Mouse (Mus musculus) urinary bladder, adult 2 months (tissue): ENCODE data around the gene Gm8229. TPM values are rescaled to one million over a fixed set of nuclear protein-coding genes. Genes with fewer than 3 reads are reported as not detected.
"Not testable (repeated sequence)": the region's sequence is repeated elsewhere in the genome, so short reads cannot be mapped to it uniquely, and the experiment has no call there.

ENCODE experiments used
- DNase-seq: peaks from one replicate; pipeline ENCODE4 v3.0.0; 2022; ENCODE audit warnings: low spot score
- polyA plus RNA-seq: library from polyadenylated mRNA; depleted of rRNA; stranded (reverse); fragments of >200 nt; gene quantifications from 2 replicates; pipeline ENCODE4 v1.2.3, GENCODE M21; 2012; rRNA removed

The Gm8229 gene
- polyA plus RNA-seq, result not detected in 2 replicates

DNA sequence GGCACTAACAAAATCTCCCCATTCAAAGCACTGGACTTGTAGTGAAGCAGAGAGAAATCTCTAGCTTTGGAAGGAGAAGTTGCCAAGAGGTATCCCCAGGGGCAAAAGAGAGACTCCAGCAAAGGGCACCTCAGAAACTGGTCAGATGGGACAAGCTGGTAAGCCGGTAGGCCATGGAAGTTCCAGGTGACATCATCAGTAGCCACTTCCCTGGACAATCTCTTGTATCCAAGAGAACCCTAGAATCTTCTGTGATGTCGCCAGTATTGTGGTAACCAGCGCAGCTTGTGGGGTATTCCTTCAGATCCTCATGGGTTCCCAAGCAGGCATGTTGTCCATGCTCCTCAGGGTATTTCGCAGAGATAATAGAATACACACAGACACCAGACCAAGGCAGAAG lies at the start of gene Gm8229:
Gm8229 (plus strand) TSS at position 301 of the 400 bp plus-strand sequence.
- not testable (repeated sequence) for DNase-seq

DNA sequence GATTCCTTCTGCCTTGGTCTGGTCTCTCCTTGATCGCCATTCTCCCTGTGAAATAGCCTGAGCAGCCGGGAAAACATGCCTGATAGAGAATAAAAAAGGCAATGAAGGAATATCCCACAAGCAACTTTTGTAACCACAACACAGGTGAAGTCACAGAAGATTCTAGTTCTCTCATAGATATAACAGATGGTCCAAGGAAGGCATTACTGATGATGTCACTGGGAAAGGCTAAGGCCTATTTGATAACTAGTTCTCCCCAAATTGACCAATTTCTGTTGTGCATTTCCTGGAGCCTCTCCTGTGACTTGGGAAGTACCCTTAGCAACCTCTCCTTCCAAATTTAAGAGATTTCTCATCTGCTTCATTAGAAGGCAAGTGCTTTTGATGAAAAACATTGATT lies 26.7 kb upstream of the Gm8229 start, which contains the start of gene Gm5930:
Gm5930 (minus strand) TSS at position 101 of the 400 bp plus-strand sequence.
- DNase-seq, result not testable (repeated sequence)

DNA sequence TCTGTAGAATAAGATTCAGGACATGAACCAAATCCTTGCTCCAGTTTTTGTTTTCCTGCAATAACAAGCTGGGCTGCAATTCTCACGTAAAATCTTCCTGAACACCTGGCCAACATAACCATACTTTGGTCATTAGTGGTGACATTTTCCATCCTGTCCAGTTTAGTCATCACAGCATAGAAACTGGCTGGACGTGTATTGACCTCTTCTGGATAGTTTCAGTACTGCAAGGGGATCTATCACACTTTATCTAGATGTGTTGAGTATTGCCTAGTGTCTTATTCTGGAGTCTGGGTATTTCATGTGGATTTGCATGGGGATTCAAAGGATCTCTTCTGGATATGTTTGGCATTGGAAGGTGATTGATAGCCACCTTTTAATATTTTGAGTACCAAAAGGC lies 3.7 kb upstream of the Gm8229 start:
- not testable (repeated sequence) for DNase-seq

DNA sequence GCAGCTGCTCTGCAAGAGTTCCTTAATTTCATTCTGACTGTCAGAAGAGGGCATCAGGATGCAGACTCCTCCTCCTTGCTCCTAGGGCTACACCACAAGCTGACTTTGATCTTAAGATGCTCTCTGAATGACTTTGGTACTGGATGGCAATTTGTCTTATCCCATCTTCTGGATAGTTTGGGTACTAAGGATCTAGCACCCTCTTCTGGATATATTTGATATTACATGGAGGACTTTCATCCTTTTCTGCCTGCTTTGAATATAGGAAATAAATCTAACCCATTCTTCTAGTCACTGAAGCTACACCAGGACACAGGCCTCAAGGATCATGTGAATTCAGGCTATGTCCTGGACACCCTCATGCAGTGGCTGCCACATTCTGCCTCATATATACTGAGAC lies 2.9 kb upstream of the Gm8229 start:
- DNase-seq, result not testable (repeated sequence)

DNA sequence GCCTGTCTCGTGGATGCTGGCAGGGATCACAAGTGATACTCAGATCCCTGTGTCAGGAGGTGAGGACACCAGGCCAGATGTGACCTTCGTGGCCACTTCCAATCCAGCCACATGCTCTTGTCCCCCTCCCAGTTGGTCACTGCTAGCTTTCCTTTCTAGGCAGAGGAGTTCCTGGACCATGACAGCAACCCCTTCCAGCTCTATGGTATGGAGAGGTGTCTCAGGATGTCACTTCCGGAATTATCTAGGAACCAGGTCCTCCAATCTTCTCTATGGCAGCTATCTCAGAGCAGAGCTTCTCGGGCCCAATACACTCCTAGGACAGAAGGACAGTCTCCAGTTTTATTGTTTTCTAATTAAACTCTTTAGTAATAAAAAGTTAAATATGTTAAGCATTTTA lies 19.1 kb downstream of the Gm8229 start:
- DNase-seq, result not testable (repeated sequence)

DNA sequence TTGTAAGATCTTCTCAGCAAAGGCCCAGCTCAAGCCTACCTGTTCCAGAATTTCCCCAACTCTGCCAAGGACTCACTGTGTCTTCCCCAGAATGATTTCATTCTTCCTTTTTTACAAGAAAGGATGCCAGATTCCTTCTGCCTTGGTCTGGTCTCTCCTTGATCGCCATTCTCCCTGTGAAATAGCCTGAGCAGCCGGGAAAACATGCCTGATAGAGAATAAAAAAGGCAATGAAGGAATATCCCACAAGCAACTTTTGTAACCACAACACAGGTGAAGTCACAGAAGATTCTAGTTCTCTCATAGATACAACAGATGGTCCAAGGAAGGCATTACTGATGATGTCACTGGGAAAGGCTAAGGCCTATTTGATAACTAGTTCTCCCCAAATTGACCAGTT lies 45.4 kb downstream of the Gm8229 start, which contains the start of gene Gm3371:
Gm3371 (minus strand) TSS at position 101 of the 400 bp plus-strand sequence.
- not testable (repeated sequence) for DNase-seq

Other genes with a start within 250 kb of the Gm8229 start
- gene Gm3327, start 241.5 kb upstream of the Gm8229 start, polyA plus RNA-seq, result not detected in 2 replicates
- gene Gm8212, start 167.7 kb upstream of the Gm8229 start, polyA plus RNA-seq, result not detected in 2 replicates
- not detected in 2 replicates for gene 4930503E14Rik, start 152.1 kb upstream of the Gm8229 start, polyA plus RNA-seq
- not detected in 2 replicates for gene Gm8220, start 79.8 kb upstream of the Gm8229 start, polyA plus RNA-seq
- gene Gm5930, start 26.8 kb upstream of the Gm8229 start, polyA plus RNA-seq, result not detected in 2 replicates
- gene Gm3371, start 45.3 kb downstream of the Gm8229 start, polyA plus RNA-seq, result not detected in 2 replicates
- not detected in 2 replicates for gene Gm8232, start 68.3 kb downstream of the Gm8229 start, polyA plus RNA-seq
- not detected in 2 replicates for gene BC061237, start 127.1 kb downstream of the Gm8229 start, polyA plus RNA-seq
- not detected in 2 replicates for gene Gm17093, start 152.9 kb downstream of the Gm8229 start, polyA plus RNA-seq
- not detected in 2 replicates for gene Gm8247, start 217.8 kb downstream of the Gm8229 start, polyA plus RNA-seq